Mouse (Mus musculus) heart, postnatal 14 days (tissue): ENCODE results near the gene Dglucy. TPM values are rescaled to one million over a fixed set of nuclear protein-coding genes. Genes with fewer than 3 reads are reported as not detected.

Experiments used
- DNase-seq, 2 experiments: peaks; one replicate each; pipeline ENCODE4 v3.0.0; 2021 to 2022
- intact Hi-C: fragments of 180-260 bp; cut with DNase I; formaldehyde crosslinking; loops from one replicate; pipeline ENCODE4 v1.15.1; 2025
- total RNA-seq, 2 experiments: library from RNA; stranded (reverse); gene quantifications; 2 replicates each; pipeline ENCODE4 v1.2.3; 2021

Gene Dglucy
- total RNA-seq, 2 experiments from 2014 or later, result 32.7 to 44.1 TPM

GRCm38 (mm10) chr12:100831629-100832325 lies 52.9 kb downstream of the Dglucy start:
- intact Hi-C loops, result no loop called here

GRCm38 (mm10) chr12:100837208-100837607 lies 58.4 kb downstream of the Dglucy start:
- peak in 1 of 2 experiments; percentile 21 for DNase-seq
- intact Hi-C loops, result no loop called here

More at GRCm38 (mm10) chr12:100831629-100832325, 52.9 kb downstream of the Dglucy start:
- DNase-seq, result no peak

- peak in 1 of 2 experiments; percentile 22 for DNase-seq
- intact Hi-C loops, result no loop called here
These were observed 60.3 kb downstream of the Dglucy start for GRCm38 (mm10) chr12:100839079-100839600.

- intact Hi-C loops, result loop anchor here (2.0 to 10.0 kb wide), 3 partner anchors 65 to 675 kb away; no protein-coding TSS in a partner anchor
- peak in 1 of 2 experiments; percentile 38 for DNase-seq
These were observed 61.1 kb downstream of the Dglucy start for GRCm38 (mm10) chr12:100839926-100840325.

GRCm38 (mm10) chr12:100841211-100841792 lies 62.4 kb downstream of the Dglucy start:
- intact Hi-C loops, result loop anchor here (1.0 to 10.0 kb wide), 6 partner anchors 67 to 677 kb away; no protein-coding TSS in a partner anchor
- peak; percentile 84 to 92 for DNase-seq

GRCm38 (mm10) chr12:100843171-100843570 lies 64.3 kb downstream of the Dglucy start:
- intact Hi-C loops, result loop anchor here (10.0 kb wide), 2 partner anchors 238 to 678 kb away; no protein-coding TSS in a partner anchor
- DNase-seq, result no peak

GRCm38 (mm10) chr12:100844546-100844945 lies 65.7 kb downstream of the Dglucy start:
- no peak for DNase-seq
- intact Hi-C loops, result loop anchor here (10.0 kb wide), 2 partner anchors 240 to 680 kb away; no protein-coding TSS in a partner anchor

GRCm38 (mm10) chr12:100845829-100846228 lies 67.0 kb downstream of the Dglucy start:
- intact Hi-C loops, result loop anchor here (10.0 kb wide), 2 partner anchors 241 to 681 kb away; no protein-coding TSS in a partner anchor
- no peak for DNase-seq

- intact Hi-C loops, result loop anchor here (10.0 kb wide), 2 partner anchors 242 to 682 kb away; no protein-coding TSS in a partner anchor
- no peak for DNase-seq
These were observed 67.7 kb downstream of the Dglucy start for GRCm38 (mm10) chr12:100846566-100846965.

- intact Hi-C loops, result loop anchor here (10.0 kb wide), 2 partner anchors 243 to 683 kb away; no protein-coding TSS in a partner anchor
- DNase-seq, result no peak
These were observed 68.7 kb downstream of the Dglucy start for GRCm38 (mm10) chr12:100847437-100848080.

GRCm38 (mm10) chr12:100849421-100850138 lies 70.7 kb downstream of the Dglucy start:
- peak; percentile 24 to 53 for DNase-seq

GRCm38 (mm10) chr12:100852370-100852769 lies 73.5 kb downstream of the Dglucy start:
- no peak for DNase-seq
- intact Hi-C loops, result no loop called here

More at GRCm38 (mm10) chr12:100849421-100850138, 70.7 kb downstream of the Dglucy start:
- intact Hi-C loops, result loop anchor here (1.0 to 10.0 kb wide), 3 partner anchors 77 to 685 kb away; no protein-coding TSS in a partner anchor

- intact Hi-C loops, result no loop called here
- DNase-seq, result no peak
These were observed 77.5 kb downstream of the Dglucy start for GRCm38 (mm10) chr12:100856337-100856736.

GRCm38 (mm10) chr12:100857791-100858190 lies 78.9 kb downstream of the Dglucy start:
- DNase-seq, result no peak
- intact Hi-C loops, result no loop called here

- intact Hi-C loops, result no loop called here
- no peak for DNase-seq
These were observed 83.4 kb downstream of the Dglucy start for GRCm38 (mm10) chr12:100862272-100862671.

GRCm38 (mm10) chr12:100862856-100863446 lies 84.1 kb downstream of the Dglucy start:
- DNase-seq, result no peak
- intact Hi-C loops, result no loop called here

- DNase-seq, result no peak
- intact Hi-C loops, result no loop called here
These were observed 86.2 kb downstream of the Dglucy start for GRCm38 (mm10) chr12:100865072-100865471.

- no peak for DNase-seq
- intact Hi-C loops, result no loop called here
These were observed 86.7 kb downstream of the Dglucy start for GRCm38 (mm10) chr12:100865509-100866078.

GRCm38 (mm10) chr12:100867097-100867496 lies 88.2 kb downstream of the Dglucy start:
- no peak for DNase-seq
- intact Hi-C loops, result no loop called here
